Mouse (Mus musculus) adipose tissue, adult 10 weeks (tissue): ENCODE results near the gene Gm5935. TPM values are rescaled to one million over a fixed set of nuclear protein-coding genes. Genes with fewer than 3 reads are reported as not detected.

Experiments
- polyA plus RNA-seq: library from polyadenylated mRNA; stranded (reverse); fragments of 350-450 nt; fragmentation: Illumina TruSeq; extraction: RNeasy Lipid Tissue Mini Kit (QIAGEN cat#74804); gene quantifications from one replicate; pipeline ENCODE4 v1.2.3, GENCODE M21; 2014; ENCODE audit warnings: low read depth, low replicate concordance

The Gm5935 gene
- polyA plus RNA-seq, result not detected

GRCm38 (mm10) chrX:24775064-24775463 lies at the start of gene Gm5935:
TSS of gene Gm5935 (minus strand) at chrX:24775164.

Other genes with a start within 250 kb of the Gm5935 start
- not detected for gene Gm4297, start 200.3 kb downstream of the Gm5935 start, polyA plus RNA-seq